Mouse (Mus musculus): Measurements from ENCODE around the gene Dhtkd1. TPM values are rescaled to one million over a fixed set of nuclear protein-coding genes. Genes with fewer than 3 reads are reported as not detected.

The Dhtkd1 gene
- polyA plus RNA-seq, 1 experiment: 9.8 TPM

Other genes with a start within 250 kb of the Dhtkd1 start
- gene Camk1d, start 228.3 kb downstream of the Dhtkd1 start, polyA plus RNA-seq (2012; rRNA removed): 1.3 TPM in 2 replicates
- gene Nudt5, start 97.8 kb downstream of the Dhtkd1 start, polyA plus RNA-seq (2012; rRNA removed): 13.8 and 19.5 TPM in 2 replicates
- 122 and 134 TPM in 2 replicates for gene Cdc123, start 97.6 kb downstream of the Dhtkd1 start, polyA plus RNA-seq (2012; rRNA removed)
- 0.61 and 1.4 TPM in 2 replicates for gene Gm13199, start 79.9 kb downstream of the Dhtkd1 start, polyA plus RNA-seq (2012; rRNA removed)
- gene Sec61a2, start 47.4 kb downstream of the Dhtkd1 start, polyA plus RNA-seq (2012; rRNA removed): 70.7 and 71.1 TPM in 2 replicates
- gene Upf2, start 8.7 kb upstream of the Dhtkd1 start, polyA plus RNA-seq (2012; rRNA removed): 3.7 and 5.7 TPM in 2 replicates
- 4.0 and 5.1 TPM in 2 replicates for gene Proser2, start 187.4 kb upstream of the Dhtkd1 start, polyA plus RNA-seq (2012; rRNA removed)

Data from gonadal fat pad, adult 2 months (tissue).